19 mouse cellular contexts compared by ENCODE assay signal in the genomic region with DNA sequence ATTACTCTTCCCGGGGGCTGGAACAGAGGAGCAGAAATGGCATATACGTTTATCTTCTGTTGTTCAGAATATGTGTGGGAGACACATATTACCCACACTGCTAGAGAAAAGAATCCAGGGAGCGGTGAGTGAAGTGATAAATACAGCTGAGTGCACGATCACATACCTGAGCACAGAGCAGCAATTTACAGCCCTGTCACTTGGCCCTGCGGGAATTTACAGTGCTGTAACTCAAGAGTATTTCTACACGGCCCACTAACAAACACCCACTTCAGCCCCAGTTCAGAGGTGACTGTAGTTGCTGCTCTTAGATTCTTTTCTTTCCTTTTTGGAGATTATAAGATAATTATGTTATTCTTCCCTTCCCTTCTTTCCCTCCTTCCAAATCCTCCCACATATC. TPM values are rescaled to one million over a fixed set of nuclear protein-coding genes. Genes with fewer than 3 reads are reported as not detected.
"Had no signal": no experiment of that assay in that cellular context is flagged by ENCODE, and none has a peak within 500 bp of the region (broad histone marks: within the 10 kb centered on the region; RNA-seq: fewer than 3 reads in every experiment).

No protein-coding gene starts in this region.

- H3K36me3 ChIP-seq: limb, embryonic 13.5 days; liver, embryonic 15.5 days; neural tube, embryonic 12.5 days had no signal

- H3K27ac ChIP-seq: layer of hippocampus, adult 2 months; limb, embryonic 13.5 days; liver, embryonic 15.5 days; macrophage; neural tube, embryonic 12.5 days had no signal

- H3K9me3 ChIP-seq: limb, embryonic 13.5 days; liver, embryonic 15.5 days; neural tube, embryonic 12.5 days had no signal

- DNase-seq: kidney, adult 8-10 months; kidney, postnatal 10 days; kidney, postnatal 4 days; left cerebral cortex, postnatal 4 days; lung, embryonic 14.5 days; lung, postnatal 10 days; midbrain, embryonic 14.5 days; retina, postnatal 1 day; right cerebral cortex, postnatal 4 days; spleen, adult 18-20 months; thymus, adult 18-20 months; thymus, postnatal 25 days had no signal

- H3K4me3 ChIP-seq: layer of hippocampus, adult 2 months; limb, embryonic 13.5 days; liver, embryonic 15.5 days; myocyte; neural tube, embryonic 12.5 days had no signal

- H3K4me2 ChIP-seq: limb, embryonic 13.5 days; liver, embryonic 11.5 days; liver, embryonic 15.5 days; lung, embryonic 14.5 days; neural tube, embryonic 12.5 days had no signal

- H3K4me1 ChIP-seq: liver, embryonic 15.5 days; neural tube, embryonic 12.5 days had no signal

- H3K27me3 ChIP-seq: limb, embryonic 13.5 days; liver, embryonic 15.5 days; neural tube, embryonic 12.5 days had no signal

- H3K9ac ChIP-seq: limb, embryonic 13.5 days; liver, embryonic 15.5 days; lung, embryonic 14.5 days; neural tube, embryonic 12.5 days had no signal

RNA-seq across cellular contexts. Expression of gene Kirrel, which starts 18.8 kb away (rescaled TPM):
- polyA plus RNA-seq: macrophage had no signal
